Mouse (Mus musculus) duodenum, adult 2 months (tissue): ENCODE measurements around the gene Gtf2h3. TPM values are rescaled to one million over a fixed set of nuclear protein-coding genes. Genes with fewer than 3 reads are reported as not detected.

ENCODE experiments used
- polyA plus RNA-seq: library from polyadenylated mRNA; depleted of rRNA; stranded (reverse); fragments of >200 nt; gene quantifications from 2 replicates; pipeline ENCODE4 v1.2.3, GENCODE M21; 2012; ENCODE audit warnings: low replicate concordance; rRNA removed

The Gtf2h3 gene
- polyA plus RNA-seq = 16.5 and 17.2 TPM in 2 replicates

GRCm38 (mm10) chr5:124578633-124579317 is at the start of gene Gtf2h3, which contains the start of gene Eif2b1:
Gene Gtf2h3 (plus strand): TSS chr5:124579140.
Gene Eif2b1 (minus strand): TSS chr5:124579131.

GRCm38 (mm10) chr5:124530655-124531582 is 48.0 kb upstream of the Gtf2h3 start, which contains the start of gene Rilpl1:
Gene Rilpl1 (minus strand): TSS chr5:124531391.

GRCm38 (mm10) chr5:124540383-124540786 is 38.6 kb upstream of the Gtf2h3 start, which contains the start of gene Tmed2:
Gene Tmed2 (plus strand): TSS chr5:124540695.

GRCm38 (mm10) chr5:124552558-124553307 is 26.2 kb upstream of the Gtf2h3 start, which contains the start of gene Ddx55:
Gene Ddx55 (plus strand): TSS chr5:124552864.

GRCm38 (mm10) chr5:124628448-124629363 is 49.8 kb downstream of the Gtf2h3 start, which contains the start of gene Atp6v0a2:
Gene Atp6v0a2 (plus strand): TSS chr5:124628576.

Other genes starting within 250 kb of the Gtf2h3 start
- gene Cdk2ap1, start 216.1 kb upstream of the Gtf2h3 start, polyA plus RNA-seq = 43.6 and 51.0 TPM in 2 replicates
- gene Sbno1, start 153.1 kb upstream of the Gtf2h3 start, polyA plus RNA-seq = 3.3 and 4.3 TPM in 2 replicates
- gene Kmt5a, start 139.2 kb upstream of the Gtf2h3 start, polyA plus RNA-seq = 40.2 and 48.5 TPM in 2 replicates
- gene Rilpl2, start 100.8 kb upstream of the Gtf2h3 start, polyA plus RNA-seq = 24.6 and 31.7 TPM in 2 replicates
- gene Snrnp35, start 96.0 kb upstream of the Gtf2h3 start, polyA plus RNA-seq = 0.69 and 2.2 TPM in 2 replicates
- gene Rilpl1, start 47.7 kb upstream of the Gtf2h3 start, polyA plus RNA-seq = 2.4 and 2.9 TPM in 2 replicates
- 112 and 160 TPM in 2 replicates for gene Tmed2, start 38.4 kb upstream of the Gtf2h3 start, polyA plus RNA-seq
- 8.1 and 10.4 TPM in 2 replicates for gene Ddx55, start 26.3 kb upstream of the Gtf2h3 start, polyA plus RNA-seq
- gene Eif2b1, start within 50 bp of the Gtf2h3 start, polyA plus RNA-seq = 8.7 and 10.2 TPM in 2 replicates
- gene Atp6v0a2, start 49.4 kb downstream of the Gtf2h3 start, polyA plus RNA-seq = 109 and 146 TPM in 2 replicates
- 0.07 and 0.08 TPM in 2 replicates for gene Dnah10, start 145.9 kb downstream of the Gtf2h3 start, polyA plus RNA-seq